Mouse (Mus musculus) lung, embryonic 14.5 days (tissue): ENCODE measurements around the gene Rfx3. TPM values are rescaled to one million over a fixed set of nuclear protein-coding genes. Genes with fewer than 3 reads are reported as not detected.

Experiments
- ATAC-seq: fragments of 200-750 bp; cut with Nextera tagmentation; 2 replicates; pipeline ENCODE4 v1.8.0; 2017; ENCODE audit warnings: mild to moderate bottlenecking, moderate TSS enrichment, moderate library complexity; ENCODE audit not compliant: insufficient read depth
- DNase-seq: peaks from one replicate; pipeline ENCODE4 v3.0.0-alpha.2; 2015
- H3K27ac ChIP-seq: fragments of 300-500 bp; sonication (generic); 2 replicates; pipeline ENCODE4 v1.5.1; 2014; ENCODE audit warnings: low read depth, mild to moderate bottlenecking, moderate library complexity
- H3K27me3 ChIP-seq: fragments of 300-500 bp; sonication (generic); 2 replicates; pipeline ENCODE4 v1.6.1; 2014; ENCODE audit warnings: low read length, control low read depth; ENCODE audit not compliant: insufficient read depth
- H3K36me3 ChIP-seq: fragments of 300-500 bp; sonication (generic); 2 replicates; pipeline ENCODE4 v1.6.1; 2014; ENCODE audit warnings: control low read depth; ENCODE audit not compliant: insufficient read depth
- H3K4me1 ChIP-seq: fragments of 300-500 bp; sonication (generic); 2 replicates; pipeline ENCODE4 v1.6.1; 2014; ENCODE audit warnings: antibody characterized with exemption, control low read depth; ENCODE audit not compliant: insufficient read depth
- H3K4me2 ChIP-seq: fragments of 300-500 bp; sonication (generic); 2 replicates; pipeline ENCODE4 v1.6.1; 2014; ENCODE audit warnings: mild to moderate bottlenecking
- H3K4me3 ChIP-seq: fragments of 300-500 bp; sonication (generic); 2 replicates; pipeline ENCODE4 v1.5.1; 2014; ENCODE audit warnings: low read depth, low read length
- H3K9ac ChIP-seq: fragments of 300-500 bp; sonication (generic); 2 replicates; pipeline ENCODE4 v1.6.1; 2014
- H3K9me3 ChIP-seq: fragments of 300-500 bp; sonication (generic); 2 replicates; pipeline ENCODE4 v1.6.1; 2016; ENCODE audit warnings: low read depth, low read length, control low read depth
- CTCF ChIP-seq: IDR thresholded peaks from 2 replicates; pipeline ENCODE4 v1.5.1; 2016; ENCODE audit warnings: antibody characterized with exemption, low read depth
- WGBS: fragments of 180-500 bp; shearing (Covaris S2); extraction: QIAGEN DNeasy Blood & Tissue Kit; methylation state at CpG from one replicate; pipeline ENCODE4 v1.1.7; 2014; 5-methylcytosine and 5-hydroxymethylcytosine counted together
- polyA plus RNA-seq: library from polyadenylated mRNA; unstranded; fragments of >200 nt; fragmentation: Nextera tagmentation; extraction: Ambion mirVana; gene quantifications from 2 replicates; pipeline ENCODE4 v1.2.1, GENCODE M21; 2014

Rfx3 gene
- polyA plus RNA-seq, 1 experiment from 2014 or later: 14.8 TPM

- WGBS: 93% methylated on average over 3 of the region's 3 CpGs
- no peaks in the 10 kb centered on the region for H3K4me1 ChIP-seq
- no peak overlapping the region for H3K4me3 ChIP-seq
- H3K9ac ChIP-seq: no peak overlapping the region
- TF ChIP-seq CTCF: no peak
- H3K4me2 ChIP-seq: no peak overlapping the region
- no peaks in the 10 kb centered on the region for H3K9me3 ChIP-seq
- no peaks in the 10 kb centered on the region for H3K27me3 ChIP-seq
- no peak for DNase-seq
- no peaks in the 10 kb centered on the region for H3K36me3 ChIP-seq
- ATAC-seq: no peak
- no peak overlapping the region for H3K27ac ChIP-seq
These were observed 49.7 kb downstream of the Rfx3 start for GRCm38 (mm10) chr19:27961271-27961670.

- H3K4me2 ChIP-seq: no peak overlapping the region
- no peak overlapping the region for H3K4me3 ChIP-seq
- DNase-seq (peak; percentile 4), ATAC-seq (no peak)
- H3K27me3 ChIP-seq: no peaks in the 10 kb centered on the region
- no peaks in the 10 kb centered on the region for H3K9me3 ChIP-seq
- TF ChIP-seq CTCF: no peak
- no peaks in the 10 kb centered on the region for H3K36me3 ChIP-seq
- no peak overlapping the region for H3K9ac ChIP-seq
- WGBS: 56% methylated on average over 3 of the region's 3 CpGs
- H3K4me1 ChIP-seq: no peaks in the 10 kb centered on the region
- H3K27ac ChIP-seq: no peak overlapping the region
These were observed 75.5 kb downstream of the Rfx3 start for GRCm38 (mm10) chr19:27935453-27935852.

- Histone ChIP-seq H3K9ac (no peak overlapping the region), H3K36me3 (no peaks in the 10 kb centered on the region), H3K27me3 (no peaks in the 10 kb centered on the region), H3K4me1 (no peaks in the 10 kb centered on the region), H3K4me2 (no peak overlapping the region), H3K4me3 (no peak overlapping the region), H3K27ac (no peak overlapping the region), H3K9me3 (no peaks in the 10 kb centered on the region)
- no peak for DNase-seq
- 94% methylated on average over 2 of the region's 2 CpGs for WGBS
- TF ChIP-seq CTCF: no peak
- ATAC-seq: no peak
These were observed 79.8 kb downstream of the Rfx3 start for GRCm38 (mm10) chr19:27931136-27931535.

- no peaks in the 10 kb centered on the region for H3K36me3 ChIP-seq
- no peak for ATAC-seq
These were observed 84.6 kb downstream of the Rfx3 start for GRCm38 (mm10) chr19:27926378-27926777.

GRCm38 (mm10) chr19:27919040-27919439 is 91.9 kb downstream of the Rfx3 start:
- TF ChIP-seq CTCF: peak; percentile 38
- Histone ChIP-seq H3K4me1 (no peaks in the 10 kb centered on the region), H3K9ac (no peak overlapping the region), H3K4me2 (no peak overlapping the region), H3K27ac (no peak overlapping the region), H3K9me3 (no peaks in the 10 kb centered on the region), H3K4me3 (no peak overlapping the region), H3K27me3 (no peaks in the 10 kb centered on the region), H3K36me3 (no peaks in the 10 kb centered on the region)
- DNase-seq (peak; percentile 20), ATAC-seq (no peak)
- WGBS: 44% methylated on average over 2 of the region's 2 CpGs

More at GRCm38 (mm10) chr19:27926378-27926777, 84.6 kb downstream of the Rfx3 start:
- WGBS: 75% methylated on average over 3 of the region's 3 CpGs
- H3K9ac ChIP-seq: no peak overlapping the region
- no peak for DNase-seq
- no peaks in the 10 kb centered on the region for H3K9me3 ChIP-seq
- H3K4me3 ChIP-seq: no peak overlapping the region
- no peak for TF ChIP-seq CTCF
- no peak overlapping the region for H3K27ac ChIP-seq
- no peak overlapping the region for H3K4me2 ChIP-seq
- H3K4me1 ChIP-seq: no peaks in the 10 kb centered on the region
- no peaks in the 10 kb centered on the region for H3K27me3 ChIP-seq

- Histone ChIP-seq H3K4me3 (no peak overlapping the region), H3K27me3 (no peaks in the 10 kb centered on the region), H3K9ac (no peak overlapping the region), H3K36me3 (no peaks in the 10 kb centered on the region), H3K27ac (no peak overlapping the region), H3K9me3 (no peaks in the 10 kb centered on the region), H3K4me1 (no peaks in the 10 kb centered on the region), H3K4me2 (no peak overlapping the region)
- DNase-seq (no peak), ATAC-seq (no peak)
- 58% methylated on average over 2 of the region's 2 CpGs for WGBS
- TF ChIP-seq CTCF: no peak
These were observed 94.5 kb downstream of the Rfx3 start for GRCm38 (mm10) chr19:27916446-27916845.

DNA sequence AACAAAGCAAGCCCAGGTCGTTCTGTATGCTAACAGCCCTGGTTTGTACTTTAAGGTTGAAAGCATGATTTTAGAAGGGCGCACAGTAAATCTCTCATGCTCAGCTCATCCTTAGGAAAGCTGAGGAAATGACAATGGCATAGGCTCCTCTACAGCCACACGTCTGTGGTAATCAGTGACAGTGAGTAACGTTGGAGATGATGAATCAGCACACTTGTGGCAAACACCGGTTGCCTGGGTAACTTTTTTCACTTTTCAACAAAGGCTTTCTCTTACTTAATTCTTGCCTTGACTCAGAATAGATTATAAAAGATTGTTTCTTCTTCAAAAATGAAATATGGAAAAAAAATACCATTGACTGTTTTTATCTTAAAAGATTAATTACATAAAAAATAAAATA is 104.0 kb downstream of the Rfx3 start:
- H3K9ac ChIP-seq: no peak overlapping the region
- H3K36me3 ChIP-seq: no peaks in the 10 kb centered on the region
- H3K27ac ChIP-seq: no peak overlapping the region
- no peaks in the 10 kb centered on the region for H3K4me1 ChIP-seq
- H3K4me3 ChIP-seq: no peak overlapping the region
- H3K4me2 ChIP-seq: no peak overlapping the region
- TF ChIP-seq CTCF: no peak
- DNase-seq (no peak), ATAC-seq (no peak)
- H3K27me3 ChIP-seq: no peaks in the 10 kb centered on the region
- 35% methylated on average over 5 of the region's 5 CpGs for WGBS
- H3K9me3 ChIP-seq: no peaks in the 10 kb centered on the region

- Histone ChIP-seq H3K4me3 (no peak overlapping the region), H3K27me3 (no peaks in the 10 kb centered on the region), H3K9ac (no peak overlapping the region), H3K9me3 (no peaks in the 10 kb centered on the region), H3K36me3 (no peaks in the 10 kb centered on the region), H3K27ac (no peak overlapping the region), H3K4me1 (no peaks in the 10 kb centered on the region), H3K4me2 (no peak overlapping the region)
- no peak for ATAC-seq
- WGBS: 88% methylated on average over 9 of the region's 9 CpGs
- no peak for TF ChIP-seq CTCF
- no peak for DNase-seq
These were observed 105.0 kb downstream of the Rfx3 start for GRCm38 (mm10) chr19:27905976-27906375.
